Mouse (Mus musculus) frontal cortex, postnatal 25 days (tissue): ENCODE measurements at regions not wholly inside any gene's neighbourhood (a gene's known extent, or its start where the extent isn't known, plus 50 kb on each side); places are given as distances from the start of the nearest gene placed in this dataset.

Source experiments
- DNase-seq, 2 experiments: peaks; one replicate each; pipeline ENCODE4 v3.0.0; 2022; ENCODE audit warnings: low spot score in 2 of 2

- DNase-seq: no peak
These were observed 301.4 kb upstream of the Tet2 start for GRCm38 (mm10) chr3:133846301-133846700.

- no peak for DNase-seq
These were observed 329.4 kb upstream of the Tet2 start for GRCm38 (mm10) chr3:133874383-133874782.

GRCm38 (mm10) chr3:133876439-133877072 is 331.6 kb upstream of the Tet2 start:
- peak; percentile 70 to 81 for DNase-seq

- DNase-seq: no peak
These were observed 332.4 kb upstream of the Tet2 start for GRCm38 (mm10) chr3:133877310-133877709.

- no peak for DNase-seq
These were observed 335.7 kb upstream of the Tet2 start for GRCm38 (mm10) chr3:133880626-133881025.

GRCm38 (mm10) chr3:133901931-133902330 is 334.4 kb upstream of the Cxxc4 start:
- no peak for DNase-seq

- DNase-seq: no peak
These were observed 314.1 kb upstream of the Cxxc4 start for GRCm38 (mm10) chr3:133922200-133922599.

GRCm38 (mm10) chr3:133965322-133965721 is 271.0 kb upstream of the Cxxc4 start:
- DNase-seq: no peak

GRCm38 (mm10) chr3:133968176-133968575 is 268.1 kb upstream of the Cxxc4 start:
- DNase-seq: no peak

GRCm38 (mm10) chr3:133972774-133973173 is 263.5 kb upstream of the Cxxc4 start:
- DNase-seq: no peak

GRCm38 (mm10) chr3:133987681-133988080 is 248.6 kb upstream of the Cxxc4 start:
- DNase-seq: no peak

GRCm38 (mm10) chr3:133993971-133994370 is 242.3 kb upstream of the Cxxc4 start:
- no peak for DNase-seq

GRCm38 (mm10) chr3:133999965-134000364 is 236.3 kb upstream of the Cxxc4 start:
- no peak for DNase-seq

- no peak for DNase-seq
These were observed 235.7 kb upstream of the Cxxc4 start for GRCm38 (mm10) chr3:134000595-134000994.

GRCm38 (mm10) chr3:134014805-134015204 is 221.5 kb upstream of the Cxxc4 start:
- no peak for DNase-seq

- no peak for DNase-seq
These were observed 220.9 kb upstream of the Cxxc4 start for GRCm38 (mm10) chr3:134015412-134015811.

GRCm38 (mm10) chr3:134033862-134034261 is 202.4 kb upstream of the Cxxc4 start:
- DNase-seq: peak in 1 of 2 experiments; percentile 45

GRCm38 (mm10) chr3:134036310-134036934 is 199.9 kb upstream of the Cxxc4 start:
- DNase-seq: no peak

GRCm38 (mm10) chr3:134050649-134051048 is 185.6 kb upstream of the Cxxc4 start:
- no peak for DNase-seq

GRCm38 (mm10) chr3:134082461-134082860 is 153.8 kb upstream of the Cxxc4 start:
- no peak for DNase-seq

GRCm38 (mm10) chr3:134099471-134100125 is 136.7 kb upstream of the Cxxc4 start:
- DNase-seq: peak in 1 of 2 experiments; percentile 6

GRCm38 (mm10) chr3:134102151-134102738 is 134.0 kb upstream of the Cxxc4 start:
- no peak for DNase-seq

GRCm38 (mm10) chr3:134104625-134105024 is 131.7 kb upstream of the Cxxc4 start:
- DNase-seq: no peak
